Mouse (Mus musculus): ENCODE data around the gene Ifngr2.

- no peak for TF ChIP-seq CTCF (IDR thresholded peaks at IDR 0.05; ENCODE audit: control insufficient read depth, insufficient read depth, insufficient replicate concordance, low read depth, low read length)
- TF ChIP-seq POLR2A (IDR thresholded peaks at IDR 0.05; ENCODE audit: control insufficient read depth, low read depth, low read length): no peak
Observed at GRCm38 (mm10) chr16:91565292-91565951, 18.6 kb downstream of the Ifngr2 start.

Data from testis, adult 2 months (tissue).